Mouse (Mus musculus) mature B cell (primary cell): ENCODE measurements at regions not wholly inside any gene's neighbourhood (a gene's known extent, or its start where the extent isn't known, plus 50 kb on each side); places are given as distances from the start of the nearest gene placed in this dataset.

Experiments used
- in situ Hi-C: fragments of 300-500 bp; cut with MboI; formaldehyde crosslinking; loops from 2 replicates; pipeline ENCODE4 v1.14.3; 2019

DNA sequence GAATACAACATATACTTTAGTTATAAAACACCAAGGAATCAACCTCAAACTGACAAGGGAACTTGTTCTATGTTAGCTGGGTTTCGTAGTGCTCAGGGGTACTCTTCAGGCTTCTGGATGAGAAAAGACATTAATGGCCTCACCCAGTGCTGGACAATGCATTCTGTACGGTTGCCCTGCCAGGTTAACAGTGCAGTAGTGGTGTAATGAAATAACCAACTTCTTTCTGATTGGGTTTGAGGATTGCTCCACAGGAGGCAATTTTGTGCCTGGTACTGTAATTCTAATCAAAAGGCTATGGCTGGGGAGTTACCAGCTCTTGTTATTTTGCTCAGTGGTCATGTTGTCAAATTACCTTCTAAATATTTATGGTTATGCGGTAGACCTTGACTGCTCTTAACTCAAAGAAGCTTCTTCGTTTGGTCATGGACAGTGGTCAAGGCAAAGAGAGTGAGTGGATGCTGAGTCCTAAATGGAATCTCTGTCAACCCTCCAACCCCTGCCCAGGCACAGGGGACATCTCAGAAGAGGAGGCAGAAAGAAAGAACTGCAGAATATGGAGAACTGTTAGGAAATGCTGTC lies 158.8 kb upstream of the B3gat2 start:
- in situ Hi-C loops: no loop called here

DNA sequence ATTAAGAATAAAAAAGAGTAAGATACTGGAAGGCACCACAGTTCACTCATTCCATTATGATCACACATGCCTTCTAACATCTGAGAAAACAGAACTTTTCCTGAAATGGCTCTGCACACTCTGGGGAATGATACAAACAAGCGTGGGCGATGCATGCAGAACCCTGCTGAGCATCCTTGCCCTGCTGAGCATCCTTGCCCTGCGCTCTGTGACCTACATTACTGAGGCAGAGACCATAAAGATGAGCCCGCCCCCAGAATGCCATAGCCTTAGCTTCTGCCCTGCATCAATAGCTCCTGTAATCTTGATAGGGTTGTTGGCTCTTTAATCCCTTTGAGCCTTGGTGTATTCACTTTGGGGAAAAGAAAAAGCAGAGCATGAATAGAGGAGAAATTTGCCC lies 132.2 kb upstream of the B3gat2 start:
- in situ Hi-C loops: no loop called here

DNA sequence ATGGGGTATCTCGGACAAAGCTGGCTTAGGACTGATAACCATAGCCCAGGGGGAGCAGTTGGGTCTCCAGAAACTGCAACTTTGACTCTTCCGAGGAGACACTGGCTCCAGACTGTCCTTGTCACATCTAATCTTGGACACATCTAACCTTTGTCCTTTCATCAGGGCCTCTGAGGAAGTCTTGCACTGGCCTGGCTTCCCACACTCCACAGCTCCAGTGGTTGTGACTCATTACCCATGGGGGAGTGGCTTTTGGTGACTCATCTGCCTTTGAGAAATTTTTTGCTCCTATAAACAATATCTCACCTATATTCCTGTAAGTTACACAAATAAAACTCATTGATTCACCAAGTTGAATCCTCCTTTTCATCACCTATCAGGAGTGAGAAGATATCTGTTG lies 116.5 kb upstream of the B3gat2 start:
- in situ Hi-C loops: no loop called here

DNA sequence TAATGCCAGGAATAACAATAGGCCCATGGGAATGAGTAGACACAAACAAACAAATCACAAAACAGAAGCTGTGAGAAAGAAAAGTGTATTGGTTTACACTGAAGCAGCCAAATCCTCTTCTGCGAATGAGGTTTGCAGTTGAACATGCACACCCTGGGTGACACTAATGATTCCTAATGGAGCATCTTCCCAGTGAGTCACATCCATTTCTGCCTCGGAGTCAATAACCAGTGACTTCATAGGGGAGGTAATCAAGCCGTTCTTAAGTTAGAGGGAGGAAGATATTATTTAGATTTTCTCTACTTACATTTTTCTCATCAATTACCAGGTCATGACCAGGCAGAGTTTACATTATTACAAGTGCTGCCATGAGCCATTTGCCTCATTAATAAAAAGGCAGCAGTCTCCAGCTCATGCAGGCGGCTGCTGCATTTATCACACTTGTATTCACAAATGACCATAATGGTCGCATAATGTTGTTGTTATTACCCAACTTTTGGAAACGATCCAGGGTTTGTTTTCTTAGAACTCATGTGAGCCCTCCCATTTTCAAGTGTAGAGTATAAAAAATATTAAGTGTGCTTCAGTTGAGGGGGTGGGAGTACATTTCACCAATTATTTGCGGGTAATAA lies 112.6 kb upstream of the B3gat2 start:
- in situ Hi-C loops: no loop called here

DNA sequence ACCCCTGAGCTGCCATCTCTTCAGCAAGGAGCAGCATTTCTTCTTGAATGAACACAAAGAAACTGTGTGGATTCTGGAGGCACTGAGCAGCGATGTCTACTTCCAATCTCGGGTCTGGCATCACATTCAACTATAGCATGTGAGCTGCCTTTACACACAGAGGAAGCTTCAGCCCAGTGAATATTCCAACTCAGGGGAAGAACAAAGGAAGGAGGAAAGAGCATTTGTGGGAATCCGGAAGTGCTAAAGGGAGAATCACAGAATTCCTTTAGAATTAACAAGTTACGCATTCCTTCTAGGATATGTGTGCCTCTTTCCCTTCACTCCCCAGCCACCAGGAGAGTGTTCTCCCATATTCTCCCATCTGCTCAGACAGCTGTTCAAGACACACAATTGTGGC lies 111.7 kb upstream of the B3gat2 start:
- in situ Hi-C loops: no loop called here

DNA sequence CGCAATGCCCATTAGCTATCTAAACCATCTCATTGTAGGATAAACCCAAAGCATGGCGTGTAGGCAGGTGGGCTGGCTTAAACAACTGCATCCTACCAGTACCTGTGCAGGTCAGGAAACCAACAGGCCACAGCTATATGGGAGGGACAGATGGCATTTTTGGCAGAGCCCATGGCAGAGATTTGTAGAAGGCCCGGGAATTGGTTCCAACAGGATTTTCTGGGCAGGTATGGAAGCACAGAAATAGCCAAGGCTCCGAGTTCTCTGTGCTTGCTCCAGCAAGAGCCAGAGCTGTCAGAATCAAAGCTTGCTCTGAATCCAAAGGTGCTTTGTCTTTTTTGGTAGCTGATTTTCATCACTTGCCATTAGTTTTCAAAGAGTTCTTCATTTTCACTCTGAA lies 107.9 kb upstream of the B3gat2 start:
- in situ Hi-C loops: no loop called here

DNA sequence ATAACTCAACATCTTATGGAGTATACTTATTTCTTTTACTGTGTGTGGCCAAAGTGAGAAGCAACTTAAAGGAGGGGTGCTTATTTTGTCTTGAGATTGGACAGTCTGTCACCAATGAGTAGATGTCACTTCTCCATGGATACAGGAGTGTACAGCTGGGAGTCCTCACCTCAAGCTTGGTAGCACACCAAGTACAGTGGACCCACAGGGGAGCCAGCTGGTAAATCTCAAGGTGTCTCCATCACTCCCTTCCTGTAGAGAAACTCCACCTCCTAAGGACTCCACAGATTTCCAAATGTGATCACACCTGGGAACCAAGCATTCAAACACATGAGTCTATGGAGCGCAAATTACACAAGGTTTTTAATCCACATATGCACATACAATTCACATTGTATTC lies 105.8 kb upstream of the B3gat2 start:
- in situ Hi-C loops: no loop called here

DNA sequence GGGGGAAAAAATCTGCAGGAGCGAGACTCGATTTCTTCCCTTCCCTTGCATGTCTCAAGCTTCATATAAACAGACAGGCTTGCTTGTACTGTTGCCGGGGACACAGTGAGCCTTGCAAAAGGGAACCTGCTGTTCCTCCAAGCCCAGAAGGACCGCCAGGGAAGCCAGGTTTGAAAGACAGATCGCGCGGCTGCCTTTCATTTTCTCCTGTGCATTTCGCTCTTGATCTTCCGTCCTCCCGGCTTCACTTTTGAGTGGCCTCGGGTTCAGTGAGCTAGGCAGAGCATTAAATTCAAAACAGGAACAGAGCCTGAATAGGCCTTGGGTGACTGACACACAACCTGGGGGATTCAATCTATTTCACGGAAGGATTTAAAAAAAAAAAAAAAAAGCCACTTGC lies 105.3 kb upstream of the B3gat2 start:
- in situ Hi-C loops: no loop called here

DNA sequence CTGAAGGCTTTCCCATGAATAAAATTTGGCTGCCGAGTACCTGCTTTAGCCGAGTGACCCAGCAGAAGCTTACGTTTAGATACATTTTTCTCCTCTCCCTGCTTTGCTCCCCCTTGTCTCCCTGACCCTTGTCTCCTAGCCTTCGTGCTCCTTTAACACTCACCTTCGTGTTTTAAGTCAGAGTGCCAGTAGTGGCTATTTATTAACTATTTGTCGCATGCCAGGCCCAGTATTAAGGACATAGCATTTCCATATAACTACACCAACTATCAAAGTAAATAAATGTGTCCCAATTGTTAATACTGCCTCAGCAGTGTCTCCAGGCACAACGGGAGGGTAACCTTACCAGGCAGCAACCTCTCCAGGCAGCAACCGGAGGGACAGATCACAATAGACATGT lies 104.8 kb upstream of the B3gat2 start:
- in situ Hi-C loops: no loop called here

DNA sequence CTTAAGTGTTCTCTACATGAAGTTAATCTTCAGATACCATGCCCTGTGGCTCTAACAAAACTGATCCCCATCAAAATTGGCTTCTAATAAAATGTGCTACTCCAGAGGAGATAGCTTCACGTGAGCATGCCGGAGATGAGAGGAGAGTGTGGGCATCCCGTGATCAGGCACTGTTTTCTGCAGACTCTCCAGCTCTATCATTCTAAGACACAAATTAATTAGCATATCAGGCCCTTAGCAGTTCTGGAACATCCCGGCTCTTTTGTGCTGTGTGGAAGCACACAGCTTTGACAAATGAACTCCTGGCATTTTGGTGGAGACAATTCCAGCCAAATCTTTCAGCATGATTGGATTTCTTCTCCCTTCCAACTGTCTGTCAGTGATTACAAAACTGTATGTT lies 91.0 kb upstream of the B3gat2 start:
- in situ Hi-C loops: no loop called here

DNA sequence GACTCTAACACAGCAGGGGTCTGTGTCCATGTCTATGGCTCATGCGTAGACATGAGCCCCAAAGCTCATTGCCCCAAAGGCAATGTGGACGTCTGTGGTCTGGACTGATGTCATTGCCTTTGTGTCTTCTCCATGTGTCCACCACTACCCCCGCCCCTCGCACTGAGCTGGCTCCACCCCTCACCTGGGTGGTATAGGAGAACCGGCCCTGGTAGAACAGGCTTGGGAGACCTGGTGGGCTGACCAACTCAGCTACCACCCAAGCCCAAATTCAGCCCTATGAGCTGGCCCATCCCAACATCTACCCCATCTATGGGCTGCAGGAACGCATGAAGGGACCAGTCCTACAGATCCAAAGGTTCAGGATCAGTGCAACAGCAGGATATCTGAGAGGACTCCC lies 87.2 kb upstream of the B3gat2 start:
- in situ Hi-C loops: no loop called here

DNA sequence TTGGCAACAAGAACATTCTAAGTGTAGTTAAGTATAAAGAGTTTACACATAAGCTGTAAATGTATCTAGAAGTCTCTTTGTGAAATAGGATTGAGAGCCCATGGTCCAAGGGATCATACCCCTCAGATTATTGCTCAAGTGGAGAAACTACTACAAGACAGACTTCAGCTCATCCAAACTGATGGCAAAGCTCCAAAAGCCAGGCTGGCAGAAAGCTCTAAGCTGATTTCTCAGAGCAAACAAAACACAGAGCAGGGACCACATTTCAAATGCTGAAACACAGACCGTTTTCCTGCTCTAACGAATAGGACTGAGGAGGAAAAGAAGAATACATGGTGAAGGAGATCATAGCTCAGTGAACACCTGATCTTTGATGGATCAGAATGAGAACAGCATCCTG lies 85.3 kb upstream of the B3gat2 start:
- in situ Hi-C loops: no loop called here

DNA sequence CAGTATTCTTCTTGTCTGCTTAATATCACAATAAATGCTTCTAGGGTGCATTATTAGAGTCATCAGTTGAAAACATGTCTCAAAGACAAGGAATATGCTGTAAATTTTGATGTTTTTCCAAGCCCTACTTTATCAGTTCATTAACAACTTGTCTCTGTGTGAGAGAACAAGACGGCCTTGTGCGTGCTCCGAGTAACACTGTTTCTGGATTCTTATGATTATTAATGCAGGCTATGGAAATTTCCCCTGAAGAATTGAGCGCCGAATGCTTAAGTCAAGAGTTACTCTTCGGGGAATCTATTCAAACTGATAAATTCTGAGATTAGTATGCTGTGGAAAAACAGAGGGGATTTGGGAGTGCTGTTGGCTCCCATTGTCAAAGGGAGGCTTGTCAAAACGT lies 72.2 kb upstream of the B3gat2 start:
- in situ Hi-C loops: no loop called here

DNA sequence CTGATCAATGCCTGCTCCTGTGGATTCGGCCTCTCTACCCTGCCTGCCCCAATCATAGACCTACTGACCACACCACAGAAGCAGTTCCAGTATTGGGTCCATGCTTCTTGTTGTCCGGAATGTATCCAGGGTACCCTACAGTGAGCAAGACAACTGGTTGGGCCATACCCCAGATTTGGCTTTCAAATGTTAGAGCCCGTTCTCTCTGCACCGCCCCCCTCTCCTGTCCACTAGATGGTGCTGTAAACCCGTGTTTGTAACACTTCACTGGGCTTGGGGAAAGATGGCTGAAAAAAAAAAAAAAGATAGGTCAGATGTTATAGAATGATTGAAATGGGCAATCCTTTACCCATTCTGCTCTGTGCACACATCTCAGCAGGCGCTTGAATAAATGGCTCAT lies 56.1 kb upstream of the B3gat2 start:
- in situ Hi-C loops: loop anchor here (5.0 to 25.0 kb wide), 2 partner anchors 87 to 307 kb away; partner anchors contain the start of gene Sdhaf4

DNA sequence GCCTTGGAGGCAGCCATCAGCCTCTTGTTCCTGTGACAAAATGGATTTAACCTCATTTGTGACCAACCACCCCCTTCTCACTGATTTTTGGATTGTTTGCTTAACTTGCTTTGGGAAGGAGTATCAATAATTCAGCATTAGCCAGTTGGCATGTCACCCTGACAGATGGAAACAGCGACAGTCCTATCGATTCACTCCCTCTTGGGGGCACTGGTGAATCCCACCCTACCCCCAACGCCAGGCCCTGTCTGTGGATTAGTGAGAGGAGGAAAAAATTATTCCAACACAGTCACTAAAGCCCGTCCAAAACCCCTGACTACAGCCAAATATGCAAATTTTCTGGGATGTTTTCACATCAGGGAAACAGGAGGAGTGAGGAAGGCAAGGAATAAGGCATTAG lies 55.1 kb upstream of the B3gat2 start:
- in situ Hi-C loops: loop anchor here (5.0 to 25.0 kb wide), 2 partner anchors 86 to 306 kb away; partner anchors contain the start of gene Sdhaf4
